In the genomic region with DNA sequence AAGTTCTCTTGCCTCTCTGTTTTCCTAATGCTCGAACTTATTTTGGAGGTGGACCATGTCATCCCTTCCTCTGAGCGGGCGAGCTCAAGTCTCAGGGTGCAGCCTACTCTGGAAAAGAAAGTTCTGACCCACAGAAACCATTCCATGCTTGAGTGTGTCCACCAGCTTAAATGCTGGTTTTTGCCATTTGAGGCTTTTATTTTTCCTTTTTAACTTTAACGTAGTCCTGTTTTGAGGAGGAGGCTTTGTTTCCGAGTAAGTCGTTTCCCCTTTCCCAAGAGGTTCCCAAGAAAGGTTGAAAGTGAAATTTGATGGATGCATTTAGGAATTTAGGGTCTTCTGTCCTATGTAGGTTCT, we compare ENCODE assay signal across 8 mouse cellular contexts. TPM values are rescaled to one million over a fixed set of nuclear protein-coding genes. Genes with fewer than 3 reads are reported as not detected.
A peak's percentile ranks its signal among the peaks of the same experiment; 100 is the strongest.
DNase-seq lines count a peak whose midpoint lies in the region; ATAC-seq and TF ChIP-seq lines count a peak whose summit lies in the region.

No protein-coding gene starts in this region.

- WGBS in kidney, embryonic 15.5 days = under 1% methylated on average over 6 of the region's 6 CpGs
- WGBS in bone marrow, adult 2 months = 0% methylated on average over 6 of the region's 6 CpGs
- WGBS in hindbrain, embryonic 13.5 days = under 1% methylated on average over 6 of the region's 6 CpGs
- under 1% methylated on average over 6 of the region's 6 CpGs for WGBS in midbrain, embryonic 15.5 days

- TF ChIP-seq POLR2A in bone marrow, adult 2 months (IDR thresholded peaks at IDR 0.05; ENCODE audit: borderline replicate concordance, control insufficient read depth, low read depth, low read length) = no peak

- ATAC-seq in kidney, embryonic 15.5 days (replicated peaks; ENCODE audit: low FRiP score) = no peak
- ATAC-seq in hindbrain, embryonic 13.5 days (ENCODE audit: low FRiP score) = no peak
- ATAC-seq in midbrain, embryonic 15.5 days (replicated peaks) = no peak

- H3K4me2 ChIP-seq in kidney, embryonic 15.5 days = peak overlapping the region; percentile 69
- peak overlapping the region; percentile 69 for H3K4me2 ChIP-seq in hindbrain, embryonic 13.5 days
- peak overlapping the region; percentile 66 for H3K4me2 ChIP-seq in midbrain, embryonic 15.5 days

- peaks cover 13% of the 10 kb centered on the region for H3K36me3 ChIP-seq in kidney, embryonic 15.5 days
- peaks cover 4% of the 10 kb centered on the region; the same call in 1 of the 2 replicates for H3K36me3 ChIP-seq in hindbrain, embryonic 13.5 days
- 0 out of 2 replicates have a peak, but pooled peaks cover 3% of the 10 kb centered on the region for H3K36me3 ChIP-seq in midbrain, embryonic 15.5 days (replicated peaks)

- H3K9ac ChIP-seq in kidney, embryonic 15.5 days = peak overlapping the region; percentile 90
- peak overlapping the region; percentile 89 for H3K9ac ChIP-seq in hindbrain, embryonic 13.5 days
- H3K9ac ChIP-seq in midbrain, embryonic 15.5 days = peak overlapping the region; percentile 85

- peaks cover 16% of the 10 kb centered on the region for H3K4me1 ChIP-seq in kidney, embryonic 15.5 days
- no peaks in the 10 kb centered on the region; the same call in 1 of the 2 replicates for H3K4me1 ChIP-seq in bone marrow, adult 2 months (ENCODE audit: control insufficient read depth, insufficient read depth, low read length)
- H3K4me1 ChIP-seq in hindbrain, embryonic 13.5 days (replicated peaks) = peaks cover 18% of the 10 kb centered on the region
- H3K4me1 ChIP-seq in midbrain, embryonic 15.5 days = peaks cover 17% of the 10 kb centered on the region

- H3K27ac ChIP-seq in kidney, embryonic 15.5 days = peak overlapping the region; percentile 91
- peak overlapping the region; percentile 91 for H3K27ac ChIP-seq in bone marrow, adult 2 months (ENCODE audit: control insufficient read depth, insufficient read depth, low read depth, low read length, poor library complexity)
- H3K27ac ChIP-seq in hindbrain, embryonic 13.5 days = peak overlapping the region; percentile 91
- H3K27ac ChIP-seq in midbrain, embryonic 15.5 days = peak overlapping the region; percentile 87

- no peaks in the 10 kb centered on the region for H3K9me3 ChIP-seq in kidney, embryonic 15.5 days (replicated peaks)
- no peaks in the 10 kb centered on the region for H3K9me3 ChIP-seq in hindbrain, embryonic 13.5 days
- no peaks in the 10 kb centered on the region for H3K9me3 ChIP-seq in midbrain, embryonic 15.5 days

- no peak for DNase-seq in kidney, adult 11 months
- DNase-seq in retina, embryonic 14.5 days (ENCODE audit: low spot score) = no peak
- DNase-seq in layer of hippocampus, postnatal 14 days (ENCODE audit: low spot score in 2 of 2) = no peak
- DNase-seq in T-cell, adult 2 months (ENCODE audit: low spot score) = no peak

- H3K27me3 ChIP-seq in kidney, embryonic 15.5 days = no peaks in the 10 kb centered on the region
- H3K27me3 ChIP-seq in hindbrain, embryonic 13.5 days = no peaks in the 10 kb centered on the region
- no peaks in the 10 kb centered on the region for H3K27me3 ChIP-seq in midbrain, embryonic 15.5 days (replicated peaks)

- H3K4me3 ChIP-seq in kidney, embryonic 15.5 days (replicated peaks) = peak overlapping the region; percentile 100
- H3K4me3 ChIP-seq in bone marrow, adult 2 months (replicated peaks; ENCODE audit: control insufficient read depth, low read depth, low read length) = peak overlapping the region; percentile 76
- peak overlapping the region; percentile 79 for H3K4me3 ChIP-seq in hindbrain, embryonic 13.5 days
- H3K4me3 ChIP-seq in midbrain, embryonic 15.5 days = peak overlapping the region; percentile 88

- TF ChIP-seq CTCF in bone marrow, adult 2 months (IDR thresholded peaks at IDR 0.05; ENCODE audit: control insufficient read depth, insufficient read depth, low read length) = no peak

RNA-seq across cellular contexts. Expression of gene Pikfyve, which starts 0.6 kb away (rescaled TPM):
- 10.5 and 13.1 TPM in 2 replicates for polyA plus RNA-seq in kidney, embryonic 15.5 days (2015; fragmentation: Nextera tagmentation; extraction: Ambion mirVana)
- 4.2 and 10.0 TPM in 2 replicates for polyA plus RNA-seq in bone marrow, adult 2 months (2011; ENCODE audit: insufficient read depth, insufficient read length, low replicate concordance, missing spikeins)
- polyA plus RNA-seq in hindbrain, embryonic 13.5 days (2015; fragmentation: Nextera tagmentation; extraction: Ambion mirVana) = 11.5 and 13.7 TPM in 2 replicates
- 10.6 and 12.8 TPM in 2 replicates for polyA plus RNA-seq in midbrain, embryonic 15.5 days (2015; fragmentation: Nextera tagmentation; extraction: Ambion mirVana)
- 10 to 100 TPM; 38.9 to 39.0 TPM for total RNA-seq in layer of hippocampus, postnatal 14 days (2021)

RNA-seq across cellular contexts. Expression of gene Idh1, which starts 0.8 kb away (rescaled TPM):
- 231 and 232 TPM in 2 replicates for polyA plus RNA-seq in kidney, embryonic 15.5 days (2015; fragmentation: Nextera tagmentation; extraction: Ambion mirVana)
- polyA plus RNA-seq in bone marrow, adult 2 months (2011; ENCODE audit: insufficient read depth, insufficient read length, low replicate concordance, missing spikeins) = 18.2 and 43.7 TPM in 2 replicates
- polyA plus RNA-seq in hindbrain, embryonic 13.5 days (2015; fragmentation: Nextera tagmentation; extraction: Ambion mirVana) = 500 and 521 TPM in 2 replicates
- 529 and 531 TPM in 2 replicates for polyA plus RNA-seq in midbrain, embryonic 15.5 days (2015; fragmentation: Nextera tagmentation; extraction: Ambion mirVana)
- total RNA-seq in layer of hippocampus, postnatal 14 days (2021) = 10 to 100 TPM; 96.3 to 98.4 TPM
